Mouse (Mus musculus): Measurements from ENCODE around the gene Shroom3.

Gene Shroom3

DNA sequence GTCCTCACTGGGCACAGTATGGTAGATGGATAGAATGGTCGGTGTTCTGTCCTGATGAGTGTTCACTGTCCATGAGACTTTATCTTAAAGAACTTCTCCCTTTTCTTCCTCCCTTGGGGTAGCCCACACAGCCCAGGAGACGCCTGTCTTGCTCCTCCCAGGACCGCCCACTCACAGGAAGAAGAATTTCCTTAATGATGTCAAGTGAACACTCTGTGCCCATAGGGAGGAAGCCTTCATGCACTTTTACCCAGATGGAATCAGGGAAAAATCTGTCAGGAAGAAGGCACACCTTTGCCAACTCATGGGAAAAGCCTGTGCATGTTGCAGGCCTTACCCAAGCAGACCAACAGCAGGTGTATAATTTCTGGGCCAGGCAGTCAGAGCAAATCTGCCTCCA, 174.9 kb downstream of the Shroom3 start:
- no peak for DNase-seq

DNA sequence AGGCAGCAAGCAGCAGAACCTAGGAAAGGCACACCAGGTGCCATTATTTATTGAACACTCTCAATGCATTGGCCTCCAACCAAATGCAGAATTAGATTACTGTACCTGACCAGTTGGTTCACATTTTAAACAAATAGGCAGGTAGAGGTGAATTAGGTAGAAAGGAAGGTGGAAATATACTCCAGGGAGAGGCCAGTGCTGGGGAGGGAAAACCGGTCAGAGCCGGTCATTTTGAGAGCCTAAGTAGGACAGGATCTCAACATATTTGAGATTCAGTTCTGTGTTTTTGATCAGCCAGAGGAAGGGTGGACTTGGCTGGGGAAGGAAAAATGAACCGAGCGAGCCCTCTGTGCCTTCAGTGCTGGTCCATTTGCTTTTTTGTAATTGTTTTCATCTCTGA, 175.3 kb downstream of the Shroom3 start:
- DNase-seq: no peak

DNA sequence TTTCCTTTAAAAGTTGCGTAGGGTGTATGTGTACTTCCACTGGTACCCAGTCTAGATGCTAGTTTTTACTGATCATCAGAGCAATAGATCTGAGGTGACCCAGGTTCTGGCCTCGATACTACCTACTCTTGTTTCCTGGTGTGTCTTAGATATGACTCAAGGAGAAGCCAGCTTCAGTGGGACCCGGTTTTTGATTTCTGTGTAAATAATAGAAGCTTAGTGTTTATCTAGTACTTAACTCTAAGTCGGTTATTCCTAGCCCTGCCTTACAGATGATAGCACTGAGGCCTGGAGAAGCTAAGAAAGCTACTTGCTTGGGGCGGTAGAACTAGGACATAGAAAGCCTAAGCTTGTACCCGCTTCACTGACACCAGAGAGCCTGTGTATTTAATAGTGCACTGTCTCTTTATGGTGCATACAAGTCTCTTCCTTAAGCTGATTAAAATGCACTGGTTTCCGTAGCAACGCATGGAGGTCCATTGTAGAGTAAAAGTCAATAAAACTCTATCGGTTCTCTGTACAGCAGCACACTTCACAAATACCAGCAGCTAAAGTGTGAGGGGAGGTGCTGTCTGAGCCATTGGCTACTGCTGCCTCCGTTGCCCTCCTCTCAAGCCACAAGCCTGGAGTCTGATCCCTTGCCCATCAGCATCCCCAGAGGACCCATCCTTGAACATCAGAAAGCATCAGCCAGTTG, 178.3 kb downstream of the Shroom3 start:
- DNase-seq: no peak

DNA sequence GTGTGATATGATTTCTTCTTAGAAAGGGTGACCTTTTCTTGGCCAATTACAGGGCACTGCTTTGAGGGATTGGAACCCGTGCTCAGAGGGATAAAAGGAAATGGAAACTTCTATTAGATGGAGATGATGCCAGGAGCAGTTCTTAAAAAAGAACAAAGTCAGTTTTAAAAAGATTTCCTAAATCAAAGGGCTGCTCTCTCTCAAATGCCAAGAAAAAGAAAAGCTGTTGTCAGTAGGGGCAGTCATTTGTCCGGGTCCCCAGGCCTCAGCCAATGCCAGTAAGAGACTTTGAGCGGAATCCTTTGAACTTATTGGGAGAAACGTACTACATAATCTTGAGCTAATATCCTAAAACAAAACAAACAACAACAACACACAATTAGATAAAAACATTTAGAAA, 181.9 kb downstream of the Shroom3 start:
- no peak for DNase-seq

DNA sequence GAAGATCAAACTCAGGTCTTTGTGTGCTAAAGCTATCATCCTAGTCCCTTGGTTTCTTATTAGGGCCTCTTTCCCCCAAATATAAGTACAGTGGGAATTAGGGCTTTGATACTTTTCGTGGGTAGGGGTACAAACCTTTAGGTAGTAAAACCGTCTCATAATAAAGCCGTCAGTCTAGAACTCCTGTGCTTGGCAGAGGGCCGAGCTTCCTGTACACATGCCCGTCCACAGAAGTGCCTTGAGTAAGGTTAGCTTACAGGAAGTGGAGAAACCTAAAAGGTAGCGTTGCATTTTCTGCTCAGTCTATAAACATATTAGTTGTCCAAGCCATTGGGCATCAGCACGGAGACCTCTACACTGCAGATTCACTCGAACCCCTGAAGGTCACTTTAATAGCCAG, 183.3 kb downstream of the Shroom3 start:
- DNase-seq: no peak

DNA sequence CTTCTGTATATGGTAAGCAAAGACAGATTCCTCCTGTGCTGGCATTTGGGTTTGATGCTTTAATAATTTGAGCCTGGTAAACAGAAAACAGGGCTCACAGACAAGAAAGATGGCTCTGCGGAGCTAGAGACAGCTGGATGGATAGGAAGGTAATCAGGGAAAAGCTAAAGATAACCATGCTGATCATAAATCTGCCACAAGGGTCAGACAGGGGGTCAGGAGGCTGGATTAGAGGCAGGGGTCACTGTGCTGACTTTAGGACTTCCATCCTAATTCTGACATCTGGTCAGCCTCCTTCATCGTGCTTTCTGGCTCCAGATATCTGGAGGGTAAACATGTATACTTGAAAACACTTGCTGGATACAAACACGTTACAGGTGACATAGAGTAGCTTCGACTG, 184.0 kb downstream of the Shroom3 start:
- no peak for DNase-seq

DNA sequence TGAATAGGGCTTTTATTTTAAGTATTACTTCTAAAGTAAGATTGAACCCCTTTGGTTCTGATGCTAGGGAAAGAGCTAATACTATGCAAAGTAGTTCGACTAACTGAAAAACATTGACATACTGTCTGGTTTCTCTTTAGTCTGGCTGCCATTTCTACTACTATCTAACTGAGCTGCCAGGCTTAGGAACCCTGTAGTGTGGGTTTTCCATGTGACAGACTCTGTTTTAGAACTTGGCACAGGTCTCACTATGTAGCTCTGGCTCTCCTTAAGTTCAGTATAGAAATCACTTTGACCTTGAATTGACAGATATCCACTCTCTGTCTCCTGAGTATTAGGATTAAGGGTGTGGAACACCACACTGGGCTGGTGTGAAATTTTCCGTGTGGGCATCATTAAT, 185.0 kb downstream of the Shroom3 start:
- DNase-seq: no peak

DNA sequence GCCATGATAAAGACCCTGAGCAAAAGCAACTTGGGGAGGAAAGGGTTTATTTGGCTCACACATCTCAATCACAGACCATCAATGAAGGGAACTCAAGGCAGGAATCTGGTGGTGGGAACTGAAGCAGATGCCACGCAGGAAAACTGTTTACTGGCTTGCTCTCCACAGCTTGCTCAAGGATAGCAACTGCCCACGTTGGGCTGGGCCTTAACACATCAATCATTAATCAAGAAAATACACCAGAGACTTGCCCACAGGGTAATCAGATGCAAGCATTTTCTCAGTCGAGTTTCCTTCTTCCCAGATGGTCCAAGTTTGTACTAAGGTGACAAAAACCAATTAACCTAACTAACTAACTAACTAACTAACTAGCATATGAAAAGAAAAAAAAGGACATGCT, 187.8 kb downstream of the Shroom3 start:
- no peak for DNase-seq

DNA sequence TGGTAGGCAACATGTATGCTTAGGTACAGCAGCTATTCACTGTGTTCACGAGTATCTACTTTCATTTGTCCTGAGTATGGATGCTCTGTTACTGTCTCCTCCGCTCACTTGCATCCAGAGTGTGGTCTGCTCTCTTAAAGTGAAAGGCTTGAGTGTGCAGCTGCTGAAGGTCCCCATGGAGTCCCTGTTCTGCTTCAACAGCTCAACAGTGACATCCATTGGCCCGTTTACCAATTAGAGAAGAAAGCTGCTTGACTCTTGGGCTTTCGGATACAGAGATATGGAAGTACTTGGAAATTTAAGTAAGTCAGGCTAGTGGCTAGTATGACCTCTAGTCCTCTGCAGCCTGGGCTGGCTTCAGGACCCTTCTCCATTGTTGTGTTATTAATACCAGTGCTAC, 188.9 kb downstream of the Shroom3 start:
- no peak for DNase-seq

DNA sequence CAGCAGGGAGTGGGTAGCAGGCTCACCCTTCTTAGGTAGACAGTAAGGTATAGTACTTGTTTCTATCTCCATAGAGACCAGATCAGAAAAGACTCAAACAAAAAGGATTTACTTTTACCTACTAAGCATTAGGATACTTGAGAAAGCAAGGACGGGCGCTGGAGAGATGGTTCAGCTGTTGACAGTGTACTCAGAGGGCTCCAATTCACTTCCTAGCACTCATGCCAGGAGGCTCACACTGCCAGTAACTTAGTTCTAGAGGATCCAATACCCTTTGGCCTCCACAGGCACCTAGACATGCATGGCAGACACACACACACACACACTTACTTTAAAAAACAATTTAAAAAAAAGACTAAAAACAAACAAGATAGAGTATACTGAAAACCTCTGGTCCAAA, 189.8 kb downstream of the Shroom3 start:
- DNase-seq: no peak

DNA sequence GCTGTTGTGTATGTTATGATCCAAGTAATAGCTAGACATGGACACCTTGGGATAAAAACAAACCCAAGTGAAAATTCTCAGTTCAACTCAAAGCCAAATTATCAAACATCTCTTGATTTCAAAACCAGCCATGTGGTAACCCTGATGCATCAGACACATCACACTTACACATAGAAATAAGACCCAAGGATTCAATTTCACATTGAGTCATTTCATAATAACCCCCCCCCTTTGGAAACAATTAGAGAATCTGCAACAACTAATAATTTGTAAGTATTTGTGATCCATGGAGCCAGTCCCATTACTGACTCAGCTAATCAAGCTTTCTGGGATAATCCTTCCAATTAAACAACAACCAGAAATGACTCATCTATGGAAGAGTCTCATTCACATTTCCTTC, 190.3 kb downstream of the Shroom3 start:
- DNase-seq: no peak

DNA sequence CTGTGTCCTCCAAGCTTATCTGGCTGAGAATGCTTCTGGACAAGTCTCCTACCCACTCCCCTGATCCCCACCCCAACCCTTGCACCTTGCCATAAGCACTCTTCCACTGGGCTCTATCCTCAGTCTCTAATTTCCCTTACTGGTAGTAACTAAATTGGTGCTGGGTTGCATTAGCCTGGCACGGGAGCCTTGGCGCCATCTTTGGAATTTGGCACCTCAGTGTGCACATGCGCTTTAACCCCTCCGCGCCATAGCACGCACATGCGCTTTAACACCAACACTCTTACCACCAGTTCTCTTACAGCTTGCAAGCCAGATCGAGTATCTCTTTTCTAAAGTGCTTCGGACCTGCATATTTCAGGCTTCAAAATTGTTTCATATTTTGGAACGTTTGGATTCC, 192.6 kb downstream of the Shroom3 start:
- no peak for DNase-seq

DNA sequence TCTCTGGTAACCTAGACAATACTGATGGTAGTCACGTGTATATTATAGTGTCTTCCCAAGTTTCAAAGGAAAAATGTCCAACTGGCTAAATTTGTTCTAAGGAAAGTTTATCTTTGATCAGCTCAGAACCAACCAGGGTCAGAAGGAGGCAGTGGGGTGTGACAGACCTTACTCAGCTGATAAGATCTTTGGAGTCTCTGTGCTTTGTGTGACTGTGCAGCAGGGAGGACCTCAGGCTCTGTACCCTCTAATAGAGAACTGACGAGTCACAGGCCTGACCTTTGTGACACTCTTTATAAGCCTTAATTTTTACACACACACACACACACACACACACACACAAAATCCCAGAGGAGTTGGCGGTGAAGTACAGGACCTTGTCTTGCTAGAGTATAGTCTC, 193.9 kb downstream of the Shroom3 start:
- no peak for DNase-seq

DNA sequence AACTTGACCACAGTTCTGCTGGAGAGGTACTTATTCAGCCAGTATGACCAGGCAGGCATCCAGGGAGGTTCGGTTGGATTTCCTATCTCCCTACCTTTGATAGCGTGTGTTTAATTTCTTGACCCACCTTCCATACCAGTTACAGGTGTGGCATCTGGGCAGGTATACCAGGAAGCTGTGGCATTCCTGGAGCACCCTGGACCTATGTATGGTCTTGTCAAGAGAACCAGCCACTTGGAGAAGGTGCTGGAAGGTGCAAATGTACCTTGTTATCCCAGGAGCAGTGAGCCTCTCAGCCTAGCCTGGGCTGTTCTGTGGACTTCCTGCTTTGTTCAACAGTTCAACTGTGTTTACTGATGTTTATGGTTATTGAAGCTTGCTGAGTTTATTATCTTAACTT, 197.2 kb downstream of the Shroom3 start:
- no peak for DNase-seq

DNA sequence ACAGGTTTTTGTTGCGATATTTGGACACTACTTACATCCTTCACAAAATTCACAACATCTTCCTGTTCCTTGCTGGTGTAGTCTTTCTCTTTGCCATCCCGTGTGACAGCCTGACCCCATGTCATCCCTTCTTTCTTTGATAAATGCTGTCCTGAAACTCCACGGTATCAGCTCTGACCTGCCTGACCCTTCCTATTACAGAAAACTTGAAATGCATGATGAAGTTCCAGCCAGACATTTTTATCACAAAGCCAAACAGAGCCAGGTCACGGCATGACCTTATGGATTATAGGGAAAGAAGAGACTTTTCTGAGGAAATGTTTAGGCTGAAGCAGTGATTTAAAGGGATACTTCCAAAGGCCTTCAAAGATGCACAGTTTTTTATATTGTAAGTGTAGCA, 197.7 kb downstream of the Shroom3 start:
- DNase-seq: no peak

DNA sequence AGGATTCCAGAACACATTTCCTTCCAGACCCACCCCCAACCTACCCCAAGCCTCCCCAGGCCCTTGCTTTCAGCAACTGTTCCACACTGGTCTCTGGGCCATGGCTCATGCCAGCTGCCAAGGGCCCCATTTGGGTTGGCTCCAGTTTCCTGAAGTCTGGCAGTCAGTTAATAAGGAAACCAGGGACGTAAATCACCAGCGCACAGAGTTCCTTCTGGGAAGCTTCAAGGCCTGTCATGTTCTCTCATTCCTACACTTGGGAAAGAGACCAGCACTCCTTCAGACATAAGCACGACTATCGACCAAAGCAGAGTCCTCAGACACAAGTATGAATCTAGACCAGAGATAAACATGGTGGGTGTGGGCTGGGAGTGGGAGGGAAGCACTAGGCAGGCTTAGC, 202.9 kb downstream of the Shroom3 start:
- DNase-seq: no peak

DNA sequence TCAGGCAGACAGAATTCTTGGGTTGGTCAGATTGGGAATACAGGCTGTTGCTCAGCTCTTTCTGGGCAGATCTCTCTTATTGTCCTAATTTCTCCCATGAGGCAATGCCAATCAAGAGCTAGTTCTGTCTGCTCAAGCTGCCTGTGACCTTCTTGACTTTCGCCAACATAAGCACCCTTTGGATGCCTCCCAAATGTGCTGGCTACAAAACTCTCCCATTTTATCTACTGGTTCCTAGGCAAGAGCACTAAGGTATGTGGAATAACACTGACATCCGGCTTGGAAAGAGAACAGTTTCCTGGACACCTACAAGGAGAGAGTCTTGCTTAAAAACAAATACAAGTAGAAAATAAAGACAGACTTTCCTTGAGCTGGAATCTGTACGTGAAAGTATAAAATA, 204.3 kb downstream of the Shroom3 start:
- DNase-seq: no peak

DNA sequence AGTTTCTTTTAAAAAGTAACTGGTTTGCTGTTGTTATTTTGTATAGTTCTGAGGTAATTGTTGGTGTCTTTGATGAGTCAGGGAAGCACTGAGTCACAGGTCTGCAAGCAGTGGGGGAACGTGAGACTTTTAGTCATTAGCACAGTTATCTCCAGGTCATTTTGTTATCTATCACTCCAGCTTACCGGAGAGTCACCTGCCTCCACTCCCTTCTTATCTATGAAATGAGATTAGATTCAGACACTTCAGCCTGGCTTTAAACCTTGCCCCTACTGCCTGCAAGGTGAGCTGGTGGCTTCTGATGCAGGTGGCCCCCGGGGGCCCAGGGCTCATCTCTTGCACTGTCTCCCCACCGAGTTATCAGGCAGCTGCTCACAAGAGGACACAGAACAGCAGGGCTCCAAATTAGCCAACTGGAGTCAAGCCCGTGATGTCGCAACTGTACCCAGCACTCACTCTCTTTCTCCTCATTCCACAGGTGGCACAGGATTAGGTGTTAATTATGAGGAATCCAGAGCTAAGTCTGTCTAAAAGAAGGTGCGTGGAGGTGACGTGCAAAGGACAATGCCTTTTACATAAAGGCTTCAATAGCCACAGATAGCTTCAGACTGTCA, 205.5 kb downstream of the Shroom3 start:
- no peak for DNase-seq

DNA sequence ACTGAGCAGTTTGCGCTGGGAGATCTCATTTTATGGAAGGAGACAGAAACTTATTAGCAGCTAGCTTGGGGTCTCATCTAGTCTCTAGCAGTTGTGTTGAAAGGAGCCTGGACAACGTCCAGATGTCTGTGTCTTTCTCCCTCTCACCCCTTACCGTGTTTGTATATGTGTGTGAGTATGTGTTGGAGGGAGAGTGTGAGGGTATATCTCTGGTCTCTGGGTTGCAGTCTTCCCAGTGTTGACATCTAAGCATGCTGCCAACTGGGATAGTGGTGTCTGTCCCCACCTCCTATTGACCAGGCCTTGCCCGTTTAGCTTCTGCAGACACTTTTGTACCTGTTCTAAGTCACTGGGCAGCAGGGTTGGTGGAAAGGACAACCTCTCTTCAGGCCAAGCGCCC, 207.7 kb downstream of the Shroom3 start:
- no peak for DNase-seq

DNA sequence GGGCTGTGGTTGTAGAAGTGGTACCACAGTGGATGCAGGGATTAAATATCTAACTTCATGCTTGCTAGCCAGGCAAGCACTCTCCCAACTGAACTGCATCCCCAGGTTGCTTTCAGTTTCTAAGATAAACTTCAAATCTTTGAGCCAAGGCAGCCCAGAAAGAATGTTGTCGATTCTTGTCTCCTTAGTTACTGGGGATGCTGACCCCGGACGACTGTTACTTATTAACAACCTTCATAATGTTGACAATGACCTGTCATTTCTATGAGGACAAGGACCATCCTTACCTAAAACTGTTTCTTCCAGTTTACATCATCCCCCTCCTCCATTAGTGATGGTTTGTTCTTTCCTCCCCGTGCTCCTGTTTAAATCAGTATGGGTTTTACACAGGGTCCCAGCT, 210.0 kb downstream of the Shroom3 start:
- DNase-seq: no peak

DNA sequence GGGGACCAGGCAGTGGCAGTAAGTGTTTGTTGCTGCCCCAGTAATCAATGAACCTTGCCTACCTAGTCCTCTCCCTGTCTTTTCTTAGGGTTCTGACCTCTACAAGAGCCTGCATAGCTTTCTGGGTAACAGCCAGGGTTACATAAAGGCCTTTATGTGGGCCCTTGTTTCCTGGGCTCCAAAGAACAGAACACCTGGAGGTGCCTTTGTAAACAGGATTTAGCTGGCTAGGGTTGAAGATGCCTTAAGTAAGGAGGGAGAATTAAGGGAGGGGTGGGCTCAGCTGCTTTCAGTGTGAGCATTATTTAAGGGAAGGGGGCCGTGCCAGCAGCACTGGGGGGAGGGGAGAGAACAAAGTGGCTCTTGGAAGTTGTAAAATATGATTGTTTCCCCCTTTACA, 210.5 kb downstream of the Shroom3 start:
- no peak for DNase-seq

DNA sequence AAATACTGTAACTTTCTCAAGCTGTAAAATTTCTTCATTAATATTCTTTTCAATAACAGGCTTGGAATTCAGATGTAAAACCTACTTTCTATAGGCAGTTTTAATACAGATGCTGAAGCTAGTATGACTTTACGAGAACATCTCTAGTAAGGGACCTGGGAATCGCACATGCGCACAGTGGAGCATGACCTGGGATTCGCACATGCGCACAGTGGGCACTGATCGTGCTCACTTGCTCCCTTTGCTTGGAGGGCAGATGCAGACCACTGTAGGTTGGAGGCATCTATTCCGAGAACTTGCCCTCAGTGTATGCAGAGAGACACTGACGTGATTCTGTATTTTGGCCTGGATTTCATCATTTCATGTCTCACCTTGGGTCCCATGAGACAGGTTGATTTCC, 212.6 kb downstream of the Shroom3 start:
- no peak for DNase-seq

DNA sequence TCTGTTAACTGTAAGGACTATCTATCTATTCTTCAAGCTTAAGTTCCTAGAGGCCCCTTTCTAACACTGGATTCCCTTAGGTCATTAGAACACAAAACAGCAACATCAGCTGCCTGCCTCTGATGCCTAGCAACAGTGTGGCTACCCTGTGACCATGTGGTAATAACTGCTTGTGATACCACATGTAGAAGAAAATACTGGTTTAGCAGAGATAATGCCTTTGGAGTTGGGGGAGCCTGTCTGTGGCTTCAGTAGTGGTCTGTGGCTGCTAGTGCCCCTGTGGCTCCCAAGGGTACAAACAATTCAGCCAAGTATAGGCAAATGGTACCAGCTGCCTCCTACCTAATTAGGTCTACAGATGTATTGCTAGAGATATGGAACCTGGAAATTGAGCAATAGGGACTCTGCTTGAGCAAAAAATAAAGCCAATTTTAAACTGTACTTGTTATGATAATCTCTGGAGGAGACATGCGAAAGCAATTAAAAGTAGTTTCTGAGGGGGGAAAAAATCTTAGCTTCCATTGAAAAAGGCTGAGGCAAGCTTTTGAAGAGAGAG, 213.6 kb downstream of the Shroom3 start:
- DNase-seq: no peak

DNA sequence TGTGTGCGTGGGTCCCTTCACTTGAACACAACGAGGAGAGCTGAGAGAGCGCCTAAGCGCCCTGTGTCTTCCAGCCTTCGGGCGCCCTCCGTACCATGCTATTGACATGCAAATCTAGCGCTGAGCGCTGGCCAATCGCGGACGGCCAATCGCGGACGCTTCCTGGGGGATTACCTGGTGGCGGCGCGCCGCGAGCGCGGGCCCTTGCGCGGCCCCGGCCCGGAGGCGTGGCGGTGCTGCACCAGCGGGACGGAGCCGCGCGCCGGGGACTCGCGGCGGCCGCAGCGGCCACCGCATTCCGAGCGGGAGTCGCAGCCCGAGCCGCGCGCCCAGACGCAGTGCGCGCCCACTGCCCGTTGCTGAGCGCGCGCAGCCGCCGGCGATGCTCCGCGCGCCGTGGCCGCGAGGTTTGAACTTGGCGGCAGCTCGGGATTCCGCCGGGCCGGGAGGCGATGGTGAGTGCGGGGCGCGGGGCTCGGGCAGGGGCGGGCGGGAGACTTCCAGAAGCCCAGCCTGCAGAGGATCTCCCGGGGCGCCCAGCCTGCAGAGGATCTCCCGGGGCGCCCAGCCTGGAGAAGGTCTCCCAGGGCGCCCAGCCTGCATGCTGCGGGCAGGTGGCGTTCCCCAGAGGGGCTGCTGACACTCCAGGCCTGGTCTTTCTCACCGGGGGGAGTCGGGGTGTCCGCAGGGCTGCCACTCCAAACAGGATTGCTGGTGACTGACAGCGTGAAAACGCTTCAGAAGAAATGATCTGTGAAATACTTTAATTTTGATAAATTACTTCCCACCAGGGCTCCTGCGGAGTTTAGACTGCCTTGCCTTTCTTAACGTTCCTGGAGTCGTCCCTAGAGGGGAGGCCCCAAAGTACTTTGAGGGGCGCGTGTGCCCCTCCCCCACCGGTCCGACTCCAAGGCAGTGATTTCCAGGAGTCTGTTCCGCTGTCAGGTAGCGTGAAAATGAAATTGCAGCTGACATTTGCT, 214.8 kb downstream of the Shroom3 start:
- DNase-seq: peak; percentile 72
